Mouse (Mus musculus): ENCODE results near the gene Rsu1.
"Not testable (repeated sequence)": the region's sequence is repeated elsewhere in the genome, so short reads cannot be mapped to it uniquely, and the experiment has no call there.

DNA sequence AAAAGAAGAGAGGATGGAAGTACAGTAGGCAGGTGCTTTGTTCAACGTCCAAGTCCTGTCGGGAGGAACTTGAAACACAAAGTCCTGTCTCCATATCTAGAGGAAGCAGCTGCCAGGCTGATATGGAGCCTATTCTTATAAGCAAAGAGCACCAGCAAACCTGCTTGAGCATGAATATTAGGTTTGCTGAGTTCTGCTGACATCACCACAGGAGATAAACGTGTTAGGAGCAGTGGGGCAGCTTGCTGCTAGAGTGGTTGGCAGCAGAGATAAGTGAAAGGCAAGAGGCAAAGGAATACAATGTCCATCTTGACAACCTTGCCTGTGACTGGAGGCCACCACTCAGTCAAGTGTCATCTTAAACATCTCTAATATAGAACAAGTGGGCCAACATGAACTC lies 89.3 kb downstream of the Rsu1 start:
- not testable (repeated sequence) for TF ChIP-seq POLR2A (IDR thresholded peaks at IDR 0.05; ENCODE audit: insufficient read length, low read depth); CEBPB (IDR thresholded peaks at IDR 0.05; ENCODE audit: insufficient read depth, poor library complexity, severe bottlenecking); MAX (IDR thresholded peaks at IDR 0.05; ENCODE audit: low read depth); TCF3 (IDR thresholded peaks at IDR 0.05; ENCODE audit: insufficient read length, low read depth); USF1 (IDR thresholded peaks at IDR 0.05; ENCODE audit: low read depth); E2F4 (IDR thresholded peaks at IDR 0.05; ENCODE audit: insufficient read depth); MYOD1 (IDR thresholded peaks at IDR 0.05; ENCODE audit: control insufficient read depth in 1 of 3, insufficient read length in 2 of 3, low read depth in 2 of 3); SRF (IDR thresholded peaks at IDR 0.05; ENCODE audit: control insufficient read depth, insufficient read length, low read depth); TCF12 (IDR thresholded peaks at IDR 0.05; ENCODE audit: insufficient read depth, poor library complexity, severe bottlenecking); POLR2AphosphoS2 (IDR thresholded peaks at IDR 0.05; ENCODE audit: insufficient read length, low read depth); REST (IDR thresholded peaks at IDR 0.05; ENCODE audit: insufficient read depth, insufficient read length); MYOG (IDR thresholded peaks at IDR 0.05; ENCODE audit: control insufficient read depth in 1 of 3, insufficient read depth in 1 of 3, insufficient read length in 2 of 3, low read depth in 2 of 3)

Measured in myocyte (in vitro differentiated cells).